Mouse (Mus musculus): ENCODE results near the gene Cbx5. TPM values are rescaled to one million over a fixed set of nuclear protein-coding genes. Genes with fewer than 3 reads are reported as not detected.

The Cbx5 gene
- polyA plus RNA-seq, 1 experiment, result 54.8 TPM

- TF ChIP-seq POLR2A (IDR thresholded peaks at IDR 0.05; ENCODE audit: insufficient read length, low read depth) (peak; percentile 74), E2F4 (IDR thresholded peaks at IDR 0.05; ENCODE audit: insufficient read depth) (no peak), POLR2AphosphoS2 (IDR thresholded peaks at IDR 0.05; ENCODE audit: insufficient read length, low read depth) (peak; percentile 83), MYOG (IDR thresholded peaks at IDR 0.05; ENCODE audit: control insufficient read depth in 1 of 3, insufficient read depth in 1 of 3, insufficient read length in 2 of 3, low read depth in 2 of 3) (no peak), REST (IDR thresholded peaks at IDR 0.05; ENCODE audit: insufficient read depth, insufficient read length) (no peak), CEBPB (IDR thresholded peaks at IDR 0.05; ENCODE audit: insufficient read depth, poor library complexity, severe bottlenecking) (no peak), TCF3 (IDR thresholded peaks at IDR 0.05; ENCODE audit: insufficient read length, low read depth) (no peak), TCF12 (IDR thresholded peaks at IDR 0.05; ENCODE audit: insufficient read depth, poor library complexity, severe bottlenecking) (no peak), MYOD1 (IDR thresholded peaks at IDR 0.05; ENCODE audit: control insufficient read depth in 1 of 3, insufficient read length in 2 of 3, low read depth in 2 of 3) (no peak)
- Histone ChIP-seq H3K4me3 (no peak overlapping the region), H3K27me3 (ENCODE audit: control insufficient read depth, insufficient read depth, insufficient read length) (no peaks in the 10 kb centered on the region), H3K79me2 (ENCODE audit: control insufficient read depth, insufficient read depth) (no peaks in the 10 kb centered on the region), H3ac (ENCODE audit: control insufficient read depth, insufficient read length) (no peak overlapping the region), H3K4me2 (ENCODE audit: low read depth) (peak overlapping the region; percentile 66), H3K36me3 (ENCODE audit: control insufficient read depth, insufficient read depth) (peaks cover 16% of the 10 kb centered on the region)
Measured at GRCm38 (mm10) chr15:103152371-103152770, 87.2 kb downstream of the Cbx5 start.

- Histone ChIP-seq H3ac (ENCODE audit: control insufficient read depth, insufficient read length) (no peak overlapping the region), H3K4me3 (no peak overlapping the region), H3K4me2 (ENCODE audit: low read depth) (no peak overlapping the region), H3K79me2 (ENCODE audit: control insufficient read depth, insufficient read depth) (no peaks in the 10 kb centered on the region), H3K36me3 (ENCODE audit: control insufficient read depth, insufficient read depth) (no peaks in the 10 kb centered on the region), H3K27me3 (ENCODE audit: control insufficient read depth, insufficient read depth, insufficient read length) (no peaks in the 10 kb centered on the region)
- no peak for TF ChIP-seq CEBPB (IDR thresholded peaks at IDR 0.05; ENCODE audit: insufficient read depth, poor library complexity, severe bottlenecking)
Measured at GRCm38 (mm10) chr15:103147779-103148178, 91.8 kb downstream of the Cbx5 start.

DNA sequence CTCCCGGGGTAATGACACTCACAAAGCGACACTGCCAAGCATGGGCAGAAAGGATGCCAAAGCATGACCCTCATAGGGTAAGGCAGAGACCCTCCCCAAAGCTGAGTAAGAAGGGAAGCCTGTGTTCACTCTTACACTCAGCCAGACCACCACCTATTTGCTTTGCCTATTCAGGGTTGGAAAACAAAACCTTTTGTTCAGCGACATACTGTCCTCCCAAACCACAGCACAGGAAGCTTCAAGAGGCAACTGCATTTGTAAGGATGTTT lies 92.3 kb downstream of the Cbx5 start:
- Histone ChIP-seq H3K4me2 (ENCODE audit: low read depth) (peak overlapping the region; percentile 83), H3K4me3 (no peak overlapping the region), H3K27me3 (ENCODE audit: control insufficient read depth, insufficient read depth, insufficient read length) (no peaks in the 10 kb centered on the region)

GRCm38 (mm10) chr15:103146627-103147421 lies 92.8 kb downstream of the Cbx5 start:
- Histone ChIP-seq H3K79me2 (ENCODE audit: control insufficient read depth, insufficient read depth) (no peaks in the 10 kb centered on the region), H3K4me2 (ENCODE audit: low read depth) (peak overlapping the region; percentile 83), H3K27me3 (ENCODE audit: control insufficient read depth, insufficient read depth, insufficient read length) (no peaks in the 10 kb centered on the region), H3ac (ENCODE audit: control insufficient read depth, insufficient read length) (peak overlapping the region; percentile 44), H3K4me3 (no peak overlapping the region), H3K36me3 (ENCODE audit: control insufficient read depth, insufficient read depth) (no peaks in the 10 kb centered on the region)
- TF ChIP-seq TCF3 (IDR thresholded peaks at IDR 0.05; ENCODE audit: insufficient read length, low read depth) (no peak), E2F4 (IDR thresholded peaks at IDR 0.05; ENCODE audit: insufficient read depth) (peak; percentile 33), MYOD1 (IDR thresholded peaks at IDR 0.05; ENCODE audit: control insufficient read depth in 1 of 3, insufficient read length in 2 of 3, low read depth in 2 of 3) (peak in 1 of 3 experiments; percentile 16), MYOG (IDR thresholded peaks at IDR 0.05; ENCODE audit: control insufficient read depth in 1 of 3, insufficient read depth in 1 of 3, insufficient read length in 2 of 3, low read depth in 2 of 3) (peak in 1 of 3 experiments; percentile 7)

More for the DNA sequence above, 92.3 kb downstream of the Cbx5 start:
- Histone ChIP-seq H3K36me3 (ENCODE audit: control insufficient read depth, insufficient read depth) (no peaks in the 10 kb centered on the region), H3K79me2 (ENCODE audit: control insufficient read depth, insufficient read depth) (no peaks in the 10 kb centered on the region), H3ac (ENCODE audit: control insufficient read depth, insufficient read length) (peak overlapping the region; percentile 44)
- TF ChIP-seq MYOD1 (IDR thresholded peaks at IDR 0.05; ENCODE audit: control insufficient read depth in 1 of 3, insufficient read length in 2 of 3, low read depth in 2 of 3) (no peak), MAX (IDR thresholded peaks at IDR 0.05; ENCODE audit: low read depth) (no peak), MYOG (IDR thresholded peaks at IDR 0.05; ENCODE audit: control insufficient read depth in 1 of 3, insufficient read depth in 1 of 3, insufficient read length in 2 of 3, low read depth in 2 of 3) (no peak), TCF12 (IDR thresholded peaks at IDR 0.05; ENCODE audit: insufficient read depth, poor library complexity, severe bottlenecking) (no peak), SRF (IDR thresholded peaks at IDR 0.05; ENCODE audit: control insufficient read depth, insufficient read length, low read depth) (no peak), POLR2AphosphoS2 (IDR thresholded peaks at IDR 0.05; ENCODE audit: insufficient read length, low read depth) (no peak), POLR2A (IDR thresholded peaks at IDR 0.05; ENCODE audit: insufficient read length, low read depth) (no peak), CEBPB (IDR thresholded peaks at IDR 0.05; ENCODE audit: insufficient read depth, poor library complexity, severe bottlenecking) (no peak), E2F4 (IDR thresholded peaks at IDR 0.05; ENCODE audit: insufficient read depth) (no peak), TCF3 (IDR thresholded peaks at IDR 0.05; ENCODE audit: insufficient read length, low read depth) (no peak), USF1 (IDR thresholded peaks at IDR 0.05; ENCODE audit: low read depth) (no peak), REST (IDR thresholded peaks at IDR 0.05; ENCODE audit: insufficient read depth, insufficient read length) (no peak)

DNA sequence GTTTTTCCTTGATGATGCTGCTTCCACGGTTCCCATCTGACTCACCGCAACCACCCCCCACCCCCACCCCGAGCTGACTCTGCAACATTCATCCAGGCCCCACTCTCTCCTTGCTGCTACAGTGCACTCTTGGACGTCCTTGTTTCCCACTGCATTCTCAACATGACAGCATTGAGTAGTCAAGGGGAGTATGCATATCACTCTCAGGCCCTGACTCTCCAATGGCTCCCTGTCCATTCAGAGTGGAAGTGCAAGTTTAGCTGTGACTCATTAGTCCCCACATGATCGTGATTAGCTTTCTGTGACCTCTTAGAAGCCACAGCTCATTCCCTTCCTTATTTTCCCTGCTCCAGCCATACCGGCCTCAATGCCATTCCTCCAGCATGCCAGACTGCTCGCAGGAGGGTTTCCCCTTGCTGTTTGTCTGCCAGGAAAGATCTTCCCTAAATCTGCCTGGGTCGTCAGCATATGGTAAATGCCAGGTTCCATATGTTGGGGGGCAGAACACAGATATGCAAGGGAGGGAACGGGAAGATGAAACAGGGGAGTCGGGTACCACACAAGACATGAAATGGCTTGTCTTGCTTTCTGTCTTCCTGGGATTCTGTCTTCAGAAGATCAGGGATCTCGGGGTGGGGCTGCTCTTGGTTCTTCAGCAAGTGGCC lies 93.8 kb downstream of the Cbx5 start:
- H3ac ChIP-seq (ENCODE audit: control insufficient read depth, insufficient read length), result no peak overlapping the region
- no peaks in the 10 kb centered on the region for H3K36me3 ChIP-seq (ENCODE audit: control insufficient read depth, insufficient read depth)
- H3K4me2 ChIP-seq (ENCODE audit: low read depth), result peak overlapping the region; percentile 83
- no peak overlapping the region for H3K4me3 ChIP-seq
- no peaks in the 10 kb centered on the region for H3K27me3 ChIP-seq (ENCODE audit: control insufficient read depth, insufficient read depth, insufficient read length)
- H3K79me2 ChIP-seq (ENCODE audit: control insufficient read depth, insufficient read depth), result no peaks in the 10 kb centered on the region
- TF ChIP-seq CEBPB (IDR thresholded peaks at IDR 0.05; ENCODE audit: insufficient read depth, poor library complexity, severe bottlenecking), result no peak
- no peak for TF ChIP-seq MAX (IDR thresholded peaks at IDR 0.05; ENCODE audit: low read depth)
- TF ChIP-seq MYOD1 (IDR thresholded peaks at IDR 0.05; ENCODE audit: control insufficient read depth in 1 of 3, insufficient read length in 2 of 3, low read depth in 2 of 3), result no peak
- TF ChIP-seq TCF3 (IDR thresholded peaks at IDR 0.05; ENCODE audit: insufficient read length, low read depth), result no peak
- no peak for TF ChIP-seq MYOG (IDR thresholded peaks at IDR 0.05; ENCODE audit: control insufficient read depth in 1 of 3, insufficient read depth in 1 of 3, insufficient read length in 2 of 3, low read depth in 2 of 3)
- TF ChIP-seq USF1 (IDR thresholded peaks at IDR 0.05; ENCODE audit: low read depth), result no peak
- no peak for TF ChIP-seq POLR2A (IDR thresholded peaks at IDR 0.05; ENCODE audit: insufficient read length, low read depth)
- TF ChIP-seq REST (IDR thresholded peaks at IDR 0.05; ENCODE audit: insufficient read depth, insufficient read length), result no peak
- no peak for TF ChIP-seq SRF (IDR thresholded peaks at IDR 0.05; ENCODE audit: control insufficient read depth, insufficient read length, low read depth)
- no peak for TF ChIP-seq E2F4 (IDR thresholded peaks at IDR 0.05; ENCODE audit: insufficient read depth)
- TF ChIP-seq TCF12 (IDR thresholded peaks at IDR 0.05; ENCODE audit: insufficient read depth, poor library complexity, severe bottlenecking), result no peak
- no peak for TF ChIP-seq POLR2AphosphoS2 (IDR thresholded peaks at IDR 0.05; ENCODE audit: insufficient read length, low read depth)

All from myocyte (in vitro differentiated cells).